Mouse (Mus musculus) Muller cell, postnatal 12 days (primary cell): ENCODE results near the gene Gcm2.

Experiments
- DNase-seq: peaks from one replicate; pipeline ENCODE4 v3.0.0-alpha.2; 2015; ENCODE audit errors: inconsistent ontology term

Gene Gcm2

GRCm38 (mm10) chr13:41079859-41080258, 31.0 kb downstream of the Gcm2 start:
- no peak for DNase-seq

GRCm38 (mm10) chr13:41079421-41079780, 31.4 kb downstream of the Gcm2 start, which contains the start of gene Mak:
TSS of gene Mak (minus strand) at chr13:41079706.
- DNase-seq, result peak; percentile 70

DNA sequence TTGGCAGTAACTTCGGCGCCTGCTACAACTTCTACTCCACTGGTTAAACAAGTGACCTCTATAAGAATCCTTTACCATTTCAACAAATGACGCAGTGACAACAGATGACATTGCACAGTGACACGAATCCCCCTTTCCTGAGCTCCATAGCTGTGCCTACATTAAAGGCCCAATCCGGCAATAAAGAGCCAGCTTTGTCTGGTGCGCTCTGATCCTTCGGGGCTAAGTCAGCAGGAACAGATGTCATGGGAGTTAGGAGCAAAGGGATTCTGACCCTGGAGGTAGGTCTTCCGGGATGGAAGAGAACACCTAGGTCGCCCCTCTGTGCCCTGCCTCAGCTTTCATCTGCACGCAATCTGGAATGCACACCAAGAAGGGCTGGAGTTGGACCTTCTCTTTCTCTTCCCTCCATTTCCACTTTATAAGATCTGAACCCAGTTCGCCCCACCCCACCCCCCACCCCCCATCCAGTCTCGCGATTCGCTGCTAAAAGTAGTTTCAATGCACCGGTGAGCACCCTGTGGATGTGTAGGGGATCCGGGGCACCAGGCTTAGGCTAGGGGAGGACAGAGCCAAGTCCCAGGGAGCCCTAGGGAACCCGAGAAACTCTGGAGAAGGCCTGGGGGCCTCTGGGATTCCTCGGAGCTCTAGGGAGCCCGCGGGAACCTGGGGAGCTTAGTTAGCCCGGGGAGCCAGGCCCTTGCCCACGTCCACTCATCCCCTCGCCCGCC, 32.0 kb downstream of the Gcm2 start:
- DNase-seq, result no peak

DNA sequence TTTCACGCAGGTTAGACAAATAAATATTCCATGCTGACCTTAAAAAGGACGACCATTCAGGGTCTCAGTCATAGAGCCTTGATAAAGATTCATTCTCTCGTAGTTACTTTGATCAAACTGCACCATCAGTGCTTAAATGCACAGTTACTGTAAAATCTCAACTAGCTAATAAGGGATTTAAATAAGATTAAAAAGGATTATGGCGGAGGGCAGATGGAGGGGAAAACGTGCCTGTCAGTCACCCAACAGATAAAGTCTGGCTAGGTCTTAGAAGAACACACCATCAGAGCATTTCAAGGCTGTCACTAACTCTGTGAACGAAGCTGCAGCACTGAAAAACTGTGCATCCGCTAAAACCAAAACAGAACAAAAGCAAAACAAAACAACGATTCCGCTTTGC, 32.9 kb downstream of the Gcm2 start:
- no peak for DNase-seq

- DNase-seq, result no peak
These were observed 37.0 kb downstream of the Gcm2 start for GRCm38 (mm10) chr13:41073819-41074218.

DNA sequence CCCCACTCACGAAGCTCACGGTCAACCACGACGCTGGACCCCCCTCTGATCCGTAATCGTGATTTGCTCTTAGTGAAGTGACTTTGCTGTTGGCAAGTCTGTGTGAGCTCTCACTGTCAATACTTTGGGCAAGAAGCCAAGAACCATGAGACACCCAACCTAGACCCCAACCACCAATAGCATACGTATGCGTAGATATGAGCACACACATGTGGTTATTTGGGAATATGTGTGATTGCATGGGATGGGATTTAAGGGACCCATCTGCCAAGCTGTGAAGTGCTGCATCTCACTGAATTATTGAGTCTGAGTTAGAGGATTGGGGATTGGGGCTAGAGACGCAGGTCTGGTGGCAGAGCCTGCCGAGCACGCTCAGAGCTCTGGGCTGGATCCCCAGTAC, 39.2 kb downstream of the Gcm2 start:
- no peak for DNase-seq

DNA sequence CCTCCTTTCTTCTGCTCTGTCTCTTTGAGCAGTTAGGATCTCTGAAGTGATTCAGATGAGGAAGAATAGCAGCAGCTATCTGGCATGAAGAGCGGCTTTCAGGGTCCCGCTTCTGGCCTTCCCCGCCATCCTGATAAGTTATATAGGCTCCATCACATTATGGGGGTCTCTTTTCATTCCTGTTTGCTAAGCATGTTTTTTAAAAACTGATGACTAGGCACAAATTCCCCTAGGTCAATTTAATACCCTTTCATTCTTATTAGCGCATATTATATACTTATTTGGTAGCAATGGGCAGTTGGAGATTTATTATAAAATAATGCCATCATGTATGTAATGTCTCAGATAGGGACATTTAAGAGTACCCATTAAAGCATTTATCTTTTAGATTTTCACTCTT, 43.2 kb downstream of the Gcm2 start:
- DNase-seq, result no peak

GRCm38 (mm10) chr13:41051965-41052364, 58.9 kb downstream of the Gcm2 start:
- DNase-seq, result peak; percentile 35
